Mouse (Mus musculus): ENCODE results near the gene Vangl1.

GRCm38 (mm10) chr3:102188972-102189371 is 15.5 kb downstream of the Vangl1 start:
- TF ChIP-seq CTCF (conservative IDR thresholded peaks at IDR 0.05; ENCODE audit: insufficient read depth, insufficient read length, low read depth, low read length) (no peak), POLR2A (IDR thresholded peaks at IDR 0.05; ENCODE audit: low read depth, low read length) (no peak)

Data from kidney, adult 2 months (tissue).